Mouse (Mus musculus): ENCODE measurements at regions not wholly inside any gene's neighbourhood (a gene's known extent, or its start where the extent isn't known, plus 50 kb on each side); places are given as distances from the start of the nearest gene placed in this dataset.

DNA sequence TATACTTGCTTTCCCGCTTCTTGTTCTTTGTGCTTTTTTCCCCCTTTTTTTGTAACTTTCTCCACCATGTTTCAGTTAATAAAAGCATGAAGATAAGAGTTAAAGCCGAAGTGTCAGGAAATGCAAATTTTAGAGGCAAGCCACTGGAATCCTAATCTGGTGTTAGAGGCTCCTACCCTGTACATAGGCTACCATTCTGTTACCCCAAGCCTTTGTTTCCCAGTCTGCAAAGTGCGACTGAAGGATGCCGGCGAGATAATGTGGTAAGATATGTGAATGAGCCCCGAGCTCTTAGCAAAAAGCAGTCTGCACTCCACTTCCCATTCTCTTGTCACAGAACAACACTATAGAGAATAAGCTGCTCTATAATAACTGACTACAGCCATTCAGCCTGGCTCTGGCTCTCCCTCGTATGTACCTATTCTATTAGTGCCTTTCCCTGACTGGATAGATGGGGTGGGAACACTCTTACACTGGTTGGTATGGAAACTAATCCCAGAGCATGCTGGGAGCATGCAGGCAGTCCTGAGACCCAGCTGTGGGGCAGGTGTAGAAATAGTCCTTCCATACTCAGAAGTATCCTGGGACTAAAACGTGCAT is 229.7 kb upstream of the Daam1 start:
- no peak for TF ChIP-seq CTCF (IDR thresholded peaks at IDR 0.05; ENCODE audit: extremely low read depth, insufficient read length, insufficient replicate concordance, low read depth, low read length)
- no peak for TF ChIP-seq POLR2A (IDR thresholded peaks at IDR 0.05; ENCODE audit: low read depth, low read length)

All from small intestine, adult 2 months (tissue).